Mouse (Mus musculus): ENCODE measurements around the gene Lrba. TPM values are rescaled to one million over a fixed set of nuclear protein-coding genes. Genes with fewer than 3 reads are reported as not detected.
A peak's percentile ranks its signal among the peaks of the same experiment; 100 is the strongest.

Gene Lrba
- polyA plus RNA-seq, 1 experiment from 2014 or later: 5.7 TPM

- WGBS: 65% methylated on average over 14 of the region's 14 CpGs
- H3K9ac ChIP-seq: no peak overlapping the region
- ATAC-seq (ENCODE audit: low FRiP score, low read depth): no peak
- peak overlapping the region; percentile 66 for H3K27ac ChIP-seq (replicated peaks)
- H3K36me3 ChIP-seq: no peaks in the 10 kb centered on the region
- peaks cover 14% of the 10 kb centered on the region for H3K4me1 ChIP-seq (replicated peaks)
- H3K9me3 ChIP-seq: no peaks in the 10 kb centered on the region
- H3K4me2 ChIP-seq: peak overlapping the region; percentile 27
- H3K4me3 ChIP-seq: no peak overlapping the region
- H3K27me3 ChIP-seq: no peaks in the 10 kb centered on the region
These were observed 530.4 kb downstream of the Lrba start for GRCm38 (mm10) chr3:86754595-86755557.

DNA sequence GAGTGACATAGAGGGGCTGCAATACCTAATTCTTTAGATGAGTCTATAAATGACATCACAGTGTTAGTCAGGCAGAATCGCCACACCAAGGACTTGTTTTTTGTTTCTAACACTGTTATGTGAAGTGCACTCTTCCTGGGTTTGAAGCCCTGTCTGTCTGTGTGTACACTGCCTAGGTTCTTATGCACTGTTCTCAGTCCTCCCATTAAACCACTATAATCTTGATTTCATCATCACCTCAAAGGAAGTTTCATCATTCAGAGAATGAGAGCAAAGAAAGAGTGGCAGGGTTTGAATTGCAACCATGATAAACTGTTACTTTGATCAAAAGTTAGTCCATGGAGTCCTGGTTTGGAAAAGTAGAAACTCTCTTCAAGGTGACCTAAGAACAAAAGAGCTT, 532.1 kb downstream of the Lrba start:
- no peak for ATAC-seq (ENCODE audit: low FRiP score, low read depth)
- no peak overlapping the region for H3K4me3 ChIP-seq
- no peaks in the 10 kb centered on the region for H3K36me3 ChIP-seq
- WGBS: 81% methylated on average over 1 of the region's 1 CpGs
- H3K9me3 ChIP-seq: no peaks in the 10 kb centered on the region
- no peak overlapping the region for H3K9ac ChIP-seq
- H3K27ac ChIP-seq (replicated peaks): no peak overlapping the region; the same call in 1 of the 2 replicates
- H3K27me3 ChIP-seq: no peaks in the 10 kb centered on the region
- H3K4me1 ChIP-seq (replicated peaks): peaks cover 4% of the 10 kb centered on the region; the same call in 1 of the 2 replicates
- no peak overlapping the region for H3K4me2 ChIP-seq

- no peak for ATAC-seq (ENCODE audit: low FRiP score, low read depth)
- WGBS: 76% methylated on average over 6 of the region's 6 CpGs
- Histone ChIP-seq H3K4me1 (replicated peaks) (peaks cover 9% of the 10 kb centered on the region; the same call in 1 of the 2 replicates), H3K4me2 (peak overlapping the region; percentile 17; the same call in 1 of the 2 replicates), H3K27ac (replicated peaks) (peak overlapping the region; percentile 62; the same call in 1 of the 2 replicates), H3K36me3 (no peaks in the 10 kb centered on the region), H3K9me3 (no peaks in the 10 kb centered on the region), H3K9ac (0 out of 2 replicates have a peak overlapping the region, but pooled peaks have one; percentile 10), H3K4me3 (no peak overlapping the region), H3K27me3 (no peaks in the 10 kb centered on the region)
These were observed 534.2 kb downstream of the Lrba start for GRCm38 (mm10) chr3:86758727-86759126.

DNA sequence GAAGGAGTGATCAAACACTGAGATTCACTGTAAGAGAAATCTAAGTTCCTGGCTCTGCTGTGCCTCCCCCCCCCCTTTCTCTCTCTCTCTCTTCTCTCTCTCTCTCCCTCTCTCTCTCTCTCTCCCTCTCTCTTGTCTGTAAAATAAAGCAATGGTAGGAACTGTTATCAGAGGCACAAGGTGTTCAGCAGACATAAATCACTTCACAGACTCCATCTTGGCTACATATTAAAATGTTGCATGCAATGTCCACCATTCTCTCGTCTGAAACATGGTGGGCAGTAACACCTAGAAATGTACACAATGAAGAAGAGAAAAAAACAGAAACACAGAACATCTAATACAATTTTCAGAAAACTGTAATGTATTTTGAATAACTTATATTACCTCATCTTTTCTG, 534.9 kb downstream of the Lrba start:
- WGBS: 59% methylated on average over 1 of the region's 1 CpGs
- Histone ChIP-seq H3K4me3 (no peak overlapping the region), H3K9me3 (no peaks in the 10 kb centered on the region), H3K4me1 (replicated peaks) (peaks cover 9% of the 10 kb centered on the region; the same call in 1 of the 2 replicates), H3K9ac (no peak overlapping the region), H3K27ac (replicated peaks) (peak overlapping the region; percentile 25; the same call in 1 of the 2 replicates), H3K4me2 (peak overlapping the region; percentile 37), H3K27me3 (no peaks in the 10 kb centered on the region), H3K36me3 (no peaks in the 10 kb centered on the region)
- ATAC-seq (ENCODE audit: low FRiP score, low read depth): no peak

- peaks cover 9% of the 10 kb centered on the region; the same call in 1 of the 2 replicates for H3K4me1 ChIP-seq (replicated peaks)
- peak overlapping the region; percentile 27; the same call in 1 of the 2 replicates for H3K9ac ChIP-seq
- peak overlapping the region; percentile 37 for H3K4me2 ChIP-seq
- H3K27me3 ChIP-seq: no peaks in the 10 kb centered on the region
- no peak overlapping the region for H3K4me3 ChIP-seq
- no peak for ATAC-seq (ENCODE audit: low FRiP score, low read depth)
- H3K36me3 ChIP-seq: no peaks in the 10 kb centered on the region
- peak overlapping the region; percentile 64 for H3K27ac ChIP-seq (replicated peaks)
- 40% methylated on average over 8 of the region's 8 CpGs for WGBS
- H3K9me3 ChIP-seq: no peaks in the 10 kb centered on the region
These were observed 535.4 kb downstream of the Lrba start for GRCm38 (mm10) chr3:86759834-86760233.

DNA sequence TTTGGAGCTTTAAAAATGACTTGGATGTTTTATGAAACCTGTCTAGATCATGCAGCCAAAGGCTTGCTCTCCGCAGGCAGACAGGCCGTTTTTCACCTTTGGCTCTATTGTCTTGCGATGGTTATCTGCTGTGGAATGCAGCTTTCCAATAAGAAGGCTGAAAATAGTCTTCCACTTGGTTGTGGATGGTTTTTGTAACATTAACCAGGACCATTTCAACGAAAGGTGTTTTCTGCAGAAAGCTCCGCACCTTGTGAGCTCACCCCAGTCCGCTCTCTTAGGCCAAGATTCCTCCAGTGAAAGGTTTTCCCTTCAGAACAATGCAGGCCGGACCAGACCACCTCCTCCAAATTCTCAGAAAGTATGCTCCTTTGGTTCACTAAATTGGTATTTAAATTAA, 536.0 kb downstream of the Lrba start:
- H3K27ac ChIP-seq (replicated peaks): peak overlapping the region; percentile 76
- no peaks in the 10 kb centered on the region for H3K36me3 ChIP-seq
- no peak for ATAC-seq (ENCODE audit: low FRiP score, low read depth)
- no peaks in the 10 kb centered on the region for H3K27me3 ChIP-seq
- WGBS: 69% methylated on average over 7 of the region's 7 CpGs
- no peak overlapping the region for H3K4me3 ChIP-seq
- no peak overlapping the region for H3K9ac ChIP-seq
- H3K4me2 ChIP-seq: peak overlapping the region; percentile 33
- no peaks in the 10 kb centered on the region for H3K9me3 ChIP-seq
- H3K4me1 ChIP-seq (replicated peaks): 0 out of 2 replicates have a peak, but pooled peaks cover 5% of the 10 kb centered on the region

DNA sequence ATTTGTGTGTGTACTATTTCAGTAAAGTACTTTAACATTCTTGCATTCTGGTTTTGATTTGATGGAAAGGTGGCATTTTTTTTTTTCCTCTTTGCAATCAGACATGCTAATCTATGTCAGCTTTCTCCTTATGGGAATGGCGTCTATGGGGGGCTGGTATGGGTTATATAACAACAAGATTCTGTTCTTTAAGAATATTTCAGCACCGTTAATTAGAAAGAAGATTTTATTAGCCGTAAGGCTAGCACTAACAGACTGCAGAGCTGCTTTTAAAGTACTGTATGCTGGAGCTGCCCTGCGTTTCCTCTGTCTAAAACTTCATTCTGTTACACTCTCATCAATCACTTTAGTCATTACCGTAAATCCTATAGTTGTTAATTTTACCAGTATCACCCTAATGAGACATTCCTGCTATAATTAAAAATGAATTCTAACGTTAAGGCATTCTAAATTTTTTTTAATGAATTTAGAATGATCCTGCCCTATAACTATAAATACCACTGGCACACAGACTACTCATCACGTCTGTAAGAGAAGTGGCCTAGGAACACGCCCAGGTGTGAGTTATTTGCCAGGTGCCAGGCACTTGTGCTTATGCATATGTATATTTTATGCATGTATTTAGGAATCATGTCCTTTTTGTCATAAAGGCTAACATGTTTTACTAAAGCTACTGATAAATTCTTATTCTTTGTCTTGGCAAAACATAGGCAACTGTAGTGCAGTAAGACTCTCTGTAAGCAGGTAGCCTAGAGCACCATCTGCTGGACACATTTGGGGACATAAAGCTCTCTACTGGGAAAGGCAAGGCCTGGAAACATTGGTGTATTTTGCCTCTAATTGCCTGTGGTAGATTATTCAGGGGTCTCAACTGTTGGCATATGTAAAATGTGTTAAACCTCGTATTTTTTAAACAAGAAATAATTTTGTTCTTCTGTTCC, 536.9 kb downstream of the Lrba start:
- H3K27ac ChIP-seq (replicated peaks): peak overlapping the region; percentile 76

GRCm38 (mm10) chr3:86762036-86762415, 537.5 kb downstream of the Lrba start:
- ATAC-seq (ENCODE audit: low FRiP score, low read depth): peak; percentile 43; the same call in 1 of the 2 replicates

More for the DNA sequence above, 536.9 kb downstream of the Lrba start:
- WGBS: 50% methylated on average over 9 of the region's 9 CpGs
- Histone ChIP-seq H3K27me3 (no peaks in the 10 kb centered on the region), H3K4me3 (no peak overlapping the region), H3K4me1 (replicated peaks) (0 out of 2 replicates have a peak, but pooled peaks cover 5% of the 10 kb centered on the region), H3K9me3 (no peaks in the 10 kb centered on the region), H3K9ac (no peak overlapping the region), H3K4me2 (0 out of 2 replicates have a peak overlapping the region, but pooled peaks have one; percentile 18), H3K36me3 (no peaks in the 10 kb centered on the region)
- ATAC-seq (ENCODE audit: low FRiP score, low read depth): peak; percentile 90

DNA sequence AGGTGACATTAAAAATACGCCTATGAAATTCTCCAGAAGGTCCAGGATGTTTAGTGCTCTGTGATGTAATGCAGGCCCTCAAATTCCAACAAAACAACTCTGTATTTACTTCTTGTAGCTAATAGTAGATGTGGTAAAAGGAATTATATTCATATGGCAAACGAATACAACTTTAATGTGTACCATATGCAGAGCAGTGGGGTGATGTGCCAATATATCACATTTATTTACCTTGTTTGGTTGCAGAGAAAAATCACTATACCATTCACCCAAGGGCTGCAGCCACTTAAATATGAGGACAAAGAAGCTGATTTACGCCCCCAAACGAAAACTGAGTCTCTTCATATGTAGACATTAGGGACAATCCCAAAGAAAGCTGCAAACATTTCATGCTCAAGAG, 538.0 kb downstream of the Lrba start:
- Histone ChIP-seq H3K4me2 (no peak overlapping the region), H3K27ac (replicated peaks) (peak overlapping the region; percentile 68), H3K4me3 (no peak overlapping the region), H3K4me1 (replicated peaks) (0 out of 2 replicates have a peak, but pooled peaks cover 5% of the 10 kb centered on the region), H3K9ac (no peak overlapping the region), H3K36me3 (no peaks in the 10 kb centered on the region), H3K9me3 (no peaks in the 10 kb centered on the region), H3K27me3 (no peaks in the 10 kb centered on the region)
- no peak for ATAC-seq (ENCODE audit: low FRiP score, low read depth)
- 77% methylated on average over 4 of the region's 4 CpGs for WGBS

More at GRCm38 (mm10) chr3:86762036-86762415, 537.5 kb downstream of the Lrba start:
- H3K27ac ChIP-seq (replicated peaks): peak overlapping the region; percentile 68
- no peaks in the 10 kb centered on the region for H3K27me3 ChIP-seq
- H3K9me3 ChIP-seq: no peaks in the 10 kb centered on the region
- 0 out of 2 replicates have a peak, but pooled peaks cover 5% of the 10 kb centered on the region for H3K4me1 ChIP-seq (replicated peaks)
- H3K4me2 ChIP-seq: no peak overlapping the region
- 80% methylated on average over 6 of the region's 6 CpGs for WGBS
- no peak overlapping the region for H3K4me3 ChIP-seq
- no peak overlapping the region for H3K9ac ChIP-seq
- no peaks in the 10 kb centered on the region for H3K36me3 ChIP-seq

- H3K9ac ChIP-seq: no peak overlapping the region
- no peaks in the 10 kb centered on the region for H3K36me3 ChIP-seq
- H3K4me2 ChIP-seq: no peak overlapping the region
- H3K4me3 ChIP-seq: no peak overlapping the region
- no peak for ATAC-seq (ENCODE audit: low FRiP score, low read depth)
- H3K4me1 ChIP-seq (replicated peaks): peaks cover 10% of the 10 kb centered on the region
- 34% methylated on average over 8 of the region's 8 CpGs for WGBS
- H3K27ac ChIP-seq (replicated peaks): no peak overlapping the region
- no peaks in the 10 kb centered on the region for H3K9me3 ChIP-seq
- H3K27me3 ChIP-seq: no peaks in the 10 kb centered on the region
These were observed 544.1 kb downstream of the Lrba start for GRCm38 (mm10) chr3:86768553-86768952.

- no peak overlapping the region for H3K27ac ChIP-seq (replicated peaks)
- H3K4me2 ChIP-seq: no peak overlapping the region
- H3K9me3 ChIP-seq: no peaks in the 10 kb centered on the region
- ATAC-seq (ENCODE audit: low FRiP score, low read depth): no peak
- no peaks in the 10 kb centered on the region for H3K27me3 ChIP-seq
- no peaks in the 10 kb centered on the region for H3K36me3 ChIP-seq
- H3K4me3 ChIP-seq: no peak overlapping the region
- H3K4me1 ChIP-seq (replicated peaks): peaks cover 10% of the 10 kb centered on the region
- no peak overlapping the region for H3K9ac ChIP-seq
- 58% methylated on average over 6 of the region's 6 CpGs for WGBS
These were observed 544.5 kb downstream of the Lrba start for GRCm38 (mm10) chr3:86768969-86769368.
